Mouse (Mus musculus): ENCODE measurements at regions not wholly inside any gene's neighbourhood (a gene's known extent, or its start where the extent isn't known, plus 50 kb on each side); places are given as distances from the start of the nearest gene placed in this dataset.

DNA sequence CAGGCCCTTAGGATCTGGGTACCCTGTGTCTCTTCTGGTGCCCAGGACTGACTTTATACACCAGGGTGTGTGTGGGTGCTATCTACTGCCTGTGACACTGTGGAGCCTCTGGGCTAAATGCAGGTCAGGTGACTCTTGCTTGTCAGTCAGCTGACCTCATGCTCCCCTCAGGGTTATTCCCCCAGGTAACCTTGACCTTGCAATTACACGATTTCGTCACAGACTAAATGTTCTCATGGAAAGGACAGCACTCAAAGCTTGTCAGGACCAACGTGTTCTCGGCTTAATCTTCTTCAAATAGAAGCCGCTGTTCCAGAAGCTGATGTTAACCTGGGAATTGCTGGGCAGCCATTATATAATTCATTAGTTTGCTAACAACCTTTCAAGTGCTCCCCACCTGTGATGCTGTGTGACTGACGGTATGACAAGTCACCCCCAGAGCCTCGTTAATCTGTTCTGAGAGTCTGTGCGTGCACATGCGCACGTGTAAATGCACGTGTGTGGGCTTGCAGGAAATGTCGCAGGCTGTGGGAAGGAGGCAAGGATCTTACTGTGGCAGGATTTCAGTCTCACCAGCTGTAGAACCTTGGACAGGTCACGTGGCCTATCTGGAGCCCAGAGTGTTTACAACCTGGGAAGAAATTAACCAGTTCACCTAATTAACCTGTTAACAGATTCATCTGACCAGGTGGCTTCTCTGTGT lies 188.2 kb downstream of the Uaca start:
- no peaks in the 10 kb centered on the region for H3K36me3 ChIP-seq (ENCODE audit: control insufficient read depth, insufficient read depth, low read length)
- 42% methylated on average over 13 of the region's 13 CpGs for WGBS
- H3K4me3 ChIP-seq (ENCODE audit: low read depth, low read length), result no peak overlapping the region
- H3K4me1 ChIP-seq (ENCODE audit: control insufficient read depth, insufficient read depth, insufficient read length, low read length), result no peaks in the 10 kb centered on the region
- H3K27me3 ChIP-seq (ENCODE audit: control insufficient read depth, insufficient read depth, low read length), result no peaks in the 10 kb centered on the region
- no peak overlapping the region for H3K27ac ChIP-seq (ENCODE audit: insufficient read depth, low read depth, low read length)
- TF ChIP-seq POLR2A (IDR thresholded peaks at IDR 0.05; ENCODE audit: low read depth, low read length), result no peak

DNA sequence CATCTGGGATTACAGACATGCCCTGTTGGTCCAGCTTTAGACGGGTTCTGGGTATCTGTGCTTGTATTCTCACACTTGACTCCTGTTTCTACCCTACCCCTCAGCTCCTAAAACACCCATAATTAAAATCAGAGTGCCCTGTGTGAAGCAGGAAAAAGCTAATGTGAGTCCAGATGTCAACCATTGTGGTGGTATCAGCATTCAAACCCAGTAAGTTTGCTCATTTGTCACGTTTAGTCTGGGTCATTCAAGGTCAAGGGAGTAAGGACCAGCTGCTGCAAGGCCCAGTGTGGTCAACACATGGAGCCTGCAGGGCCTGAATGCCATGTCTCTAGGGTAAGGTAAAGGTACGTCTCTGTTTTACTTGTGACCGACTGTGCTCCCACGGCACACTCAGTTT lies 188.9 kb downstream of the Uaca start:
- Histone ChIP-seq H3K27ac (ENCODE audit: insufficient read depth, low read depth, low read length) (no peak overlapping the region), H3K36me3 (ENCODE audit: control insufficient read depth, insufficient read depth, low read length) (no peaks in the 10 kb centered on the region), H3K4me1 (ENCODE audit: control insufficient read depth, insufficient read depth, insufficient read length, low read length) (no peaks in the 10 kb centered on the region), H3K4me3 (ENCODE audit: low read depth, low read length) (no peak overlapping the region), H3K27me3 (ENCODE audit: control insufficient read depth, insufficient read depth, low read length) (no peaks in the 10 kb centered on the region)
- no peak for TF ChIP-seq POLR2A (IDR thresholded peaks at IDR 0.05; ENCODE audit: low read depth, low read length)
- WGBS, result 74% methylated on average over 5 of the region's 5 CpGs

DNA sequence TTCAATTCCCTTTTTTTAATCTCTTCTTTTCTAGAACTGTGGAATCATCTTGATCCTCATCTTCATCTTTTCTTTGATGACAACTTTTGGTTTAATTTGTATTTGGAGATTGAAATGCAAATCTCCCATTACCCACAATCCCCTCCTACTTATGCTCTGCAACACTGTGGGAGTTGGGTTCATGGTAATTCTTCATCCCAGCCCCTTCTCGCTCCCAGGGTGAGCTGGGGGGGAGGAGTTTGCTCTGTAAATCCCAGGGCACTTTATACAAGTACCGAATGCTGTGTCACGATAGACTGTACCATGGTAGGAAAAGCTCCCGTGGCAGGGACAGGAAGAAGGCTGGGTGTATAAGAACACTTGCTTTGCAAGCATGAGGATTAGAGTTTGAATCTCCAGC lies 193.8 kb downstream of the Uaca start:
- 79% methylated on average over 4 of the region's 4 CpGs for WGBS
- Histone ChIP-seq H3K27me3 (ENCODE audit: control insufficient read depth, insufficient read depth, low read length) (no peaks in the 10 kb centered on the region), H3K27ac (ENCODE audit: insufficient read depth, low read depth, low read length) (no peak overlapping the region), H3K4me3 (ENCODE audit: low read depth, low read length) (no peak overlapping the region), H3K4me1 (ENCODE audit: control insufficient read depth, insufficient read depth, insufficient read length, low read length) (peaks cover 3% of the 10 kb centered on the region; the same call in 1 of the 2 replicates), H3K36me3 (ENCODE audit: control insufficient read depth, insufficient read depth, low read length) (no peaks in the 10 kb centered on the region)
- TF ChIP-seq CTCF (IDR thresholded peaks at IDR 0.05; ENCODE audit: extremely low read depth, insufficient read length, insufficient replicate concordance, low read depth, low read length) (no peak), POLR2A (IDR thresholded peaks at IDR 0.05; ENCODE audit: low read depth, low read length) (no peak)

DNA sequence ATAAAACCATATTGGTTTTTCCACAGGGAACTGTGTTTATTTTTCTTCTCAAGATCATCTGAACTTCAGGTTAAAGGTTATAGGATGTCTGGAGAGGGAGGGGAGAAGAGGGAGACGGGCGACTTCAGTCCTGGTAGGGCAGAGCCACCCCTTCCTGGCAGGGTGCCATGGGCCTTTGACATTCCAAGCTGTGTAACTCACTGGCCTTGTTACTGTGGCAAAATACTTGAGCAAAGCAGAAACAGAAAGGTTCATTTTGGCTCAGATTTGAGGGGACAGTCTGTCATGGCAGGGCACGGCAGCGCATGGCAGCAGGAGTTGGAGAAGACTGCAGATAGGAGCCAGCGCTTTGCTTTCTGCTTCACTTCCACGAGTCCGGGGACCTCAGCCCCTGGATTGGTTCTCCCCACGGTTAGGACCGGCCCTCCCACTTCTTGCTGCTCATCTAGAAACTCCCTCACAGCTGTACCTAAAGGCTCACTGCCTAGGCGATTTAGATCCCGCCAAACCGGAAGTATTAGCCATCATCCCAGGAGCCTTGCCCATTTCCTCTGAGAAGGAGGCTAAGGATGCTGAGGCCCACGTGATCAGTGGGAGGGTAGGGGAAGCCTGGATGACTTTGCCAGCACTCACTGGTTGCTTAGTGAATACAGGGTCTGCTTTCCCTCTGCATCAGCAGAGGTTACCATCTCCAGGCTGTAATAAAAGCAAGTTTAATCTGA lies 195.5 kb downstream of the Uaca start:
- Histone ChIP-seq H3K27ac (ENCODE audit: insufficient read depth, low read depth, low read length) (no peak overlapping the region), H3K36me3 (ENCODE audit: control insufficient read depth, insufficient read depth, low read length) (no peaks in the 10 kb centered on the region), H3K27me3 (ENCODE audit: control insufficient read depth, insufficient read depth, low read length) (no peaks in the 10 kb centered on the region), H3K4me3 (ENCODE audit: low read depth, low read length) (no peak overlapping the region), H3K4me1 (ENCODE audit: control insufficient read depth, insufficient read depth, insufficient read length, low read length) (peaks cover 3% of the 10 kb centered on the region; the same call in 1 of the 2 replicates)
- 33% methylated on average over 13 of the region's 13 CpGs for WGBS
- TF ChIP-seq CTCF (IDR thresholded peaks at IDR 0.05; ENCODE audit: extremely low read depth, insufficient read length, insufficient replicate concordance, low read depth, low read length) (no peak), POLR2A (IDR thresholded peaks at IDR 0.05; ENCODE audit: low read depth, low read length) (no peak)

DNA sequence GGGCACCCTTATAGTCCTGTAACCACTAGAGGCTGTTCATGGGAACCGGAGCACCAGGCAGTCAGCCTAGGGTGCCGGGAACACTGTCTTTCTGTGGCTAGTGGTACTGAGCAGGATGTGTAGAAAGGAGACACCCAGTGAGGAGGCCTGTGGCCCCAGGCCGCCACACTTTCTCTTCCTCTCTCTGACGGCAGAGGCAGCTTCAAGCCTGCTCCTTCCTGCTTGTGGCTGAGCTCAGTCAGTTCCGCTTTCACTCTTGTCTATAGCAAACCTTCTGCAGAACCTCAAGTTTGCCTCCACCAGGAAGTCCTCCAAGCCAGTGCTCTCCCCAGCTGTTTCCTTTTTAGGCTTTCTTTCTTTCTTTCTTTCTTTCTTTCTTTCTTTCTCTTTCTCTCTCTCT lies 197.2 kb downstream of the Uaca start:
- Histone ChIP-seq H3K36me3 (ENCODE audit: control insufficient read depth, insufficient read depth, low read length) (no peaks in the 10 kb centered on the region), H3K4me3 (ENCODE audit: low read depth, low read length) (no peak overlapping the region), H3K27me3 (ENCODE audit: control insufficient read depth, insufficient read depth, low read length) (no peaks in the 10 kb centered on the region), H3K27ac (ENCODE audit: insufficient read depth, low read depth, low read length) (peak overlapping the region; percentile 17), H3K4me1 (ENCODE audit: control insufficient read depth, insufficient read depth, insufficient read length, low read length) (peaks cover 3% of the 10 kb centered on the region; the same call in 1 of the 2 replicates)
- 65% methylated on average over 5 of the region's 5 CpGs for WGBS
- TF ChIP-seq POLR2A (IDR thresholded peaks at IDR 0.05; ENCODE audit: low read depth, low read length) (no peak), CTCF (IDR thresholded peaks at IDR 0.05; ENCODE audit: extremely low read depth, insufficient read length, insufficient replicate concordance, low read depth, low read length) (no peak)

DNA sequence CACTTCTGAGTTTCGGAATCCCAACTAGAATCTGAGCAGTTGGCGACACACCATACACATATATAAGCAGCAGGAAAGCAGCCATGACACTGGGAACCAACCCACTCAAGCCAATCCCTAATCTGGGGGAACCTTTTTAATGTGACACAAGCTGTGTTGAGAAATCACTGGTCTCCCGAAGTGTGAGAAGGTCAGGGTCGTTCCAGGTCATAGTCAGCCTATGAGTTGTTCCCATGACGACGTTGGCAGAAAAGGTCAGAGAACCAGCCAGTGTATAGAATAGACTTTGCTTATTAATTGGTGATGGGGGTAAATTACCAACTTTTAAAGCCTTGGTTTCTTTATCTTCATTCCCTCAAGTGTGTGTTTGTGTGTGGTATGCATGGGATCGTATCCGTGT lies 199.3 kb downstream of the Uaca start:
- H3K36me3 ChIP-seq (ENCODE audit: control insufficient read depth, insufficient read depth, low read length), result no peaks in the 10 kb centered on the region
- no peaks in the 10 kb centered on the region for H3K27me3 ChIP-seq (ENCODE audit: control insufficient read depth, insufficient read depth, low read length)
- TF ChIP-seq POLR2A (IDR thresholded peaks at IDR 0.05; ENCODE audit: low read depth, low read length) (no peak), CTCF (IDR thresholded peaks at IDR 0.05; ENCODE audit: extremely low read depth, insufficient read length, insufficient replicate concordance, low read depth, low read length) (no peak)
- H3K4me1 ChIP-seq (ENCODE audit: control insufficient read depth, insufficient read depth, insufficient read length, low read length), result peaks cover 3% of the 10 kb centered on the region; the same call in 1 of the 2 replicates
- WGBS, result 75% methylated on average over 8 of the region's 8 CpGs
- H3K4me3 ChIP-seq (ENCODE audit: low read depth, low read length), result no peak overlapping the region
- no peak overlapping the region for H3K27ac ChIP-seq (ENCODE audit: insufficient read depth, low read depth, low read length)

DNA sequence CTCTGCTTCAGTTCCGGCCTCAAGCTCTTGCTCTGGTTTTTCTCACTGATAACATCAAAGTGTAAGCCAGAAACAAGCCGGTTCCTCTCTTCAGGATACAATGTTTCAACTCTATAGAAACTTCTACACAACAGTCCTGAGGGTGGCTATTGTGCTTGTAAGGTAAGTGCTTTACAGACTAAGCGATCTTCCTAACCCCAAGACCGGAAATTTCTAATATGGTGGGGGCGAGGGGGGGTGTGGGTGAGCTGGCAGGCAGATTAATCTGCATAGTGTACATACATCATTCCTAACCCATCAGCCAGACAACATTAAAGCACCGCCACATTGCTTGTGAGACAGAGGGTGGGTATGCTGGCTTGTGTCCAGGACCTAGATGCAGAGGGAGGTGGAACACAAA lies 200.8 kb downstream of the Uaca start:
- 69% methylated on average over 6 of the region's 6 CpGs for WGBS
- Histone ChIP-seq H3K36me3 (ENCODE audit: control insufficient read depth, insufficient read depth, low read length) (no peaks in the 10 kb centered on the region), H3K27ac (ENCODE audit: insufficient read depth, low read depth, low read length) (no peak overlapping the region), H3K27me3 (ENCODE audit: control insufficient read depth, insufficient read depth, low read length) (no peaks in the 10 kb centered on the region), H3K4me1 (ENCODE audit: control insufficient read depth, insufficient read depth, insufficient read length, low read length) (peaks cover 7% of the 10 kb centered on the region; the same call in 1 of the 2 replicates), H3K4me3 (ENCODE audit: low read depth, low read length) (no peak overlapping the region)
- TF ChIP-seq POLR2A (IDR thresholded peaks at IDR 0.05; ENCODE audit: low read depth, low read length) (no peak), CTCF (IDR thresholded peaks at IDR 0.05; ENCODE audit: extremely low read depth, insufficient read length, insufficient replicate concordance, low read depth, low read length) (no peak)
